ENCODE assay signal across 8 mouse cellular contexts in the genomic region with DNA sequence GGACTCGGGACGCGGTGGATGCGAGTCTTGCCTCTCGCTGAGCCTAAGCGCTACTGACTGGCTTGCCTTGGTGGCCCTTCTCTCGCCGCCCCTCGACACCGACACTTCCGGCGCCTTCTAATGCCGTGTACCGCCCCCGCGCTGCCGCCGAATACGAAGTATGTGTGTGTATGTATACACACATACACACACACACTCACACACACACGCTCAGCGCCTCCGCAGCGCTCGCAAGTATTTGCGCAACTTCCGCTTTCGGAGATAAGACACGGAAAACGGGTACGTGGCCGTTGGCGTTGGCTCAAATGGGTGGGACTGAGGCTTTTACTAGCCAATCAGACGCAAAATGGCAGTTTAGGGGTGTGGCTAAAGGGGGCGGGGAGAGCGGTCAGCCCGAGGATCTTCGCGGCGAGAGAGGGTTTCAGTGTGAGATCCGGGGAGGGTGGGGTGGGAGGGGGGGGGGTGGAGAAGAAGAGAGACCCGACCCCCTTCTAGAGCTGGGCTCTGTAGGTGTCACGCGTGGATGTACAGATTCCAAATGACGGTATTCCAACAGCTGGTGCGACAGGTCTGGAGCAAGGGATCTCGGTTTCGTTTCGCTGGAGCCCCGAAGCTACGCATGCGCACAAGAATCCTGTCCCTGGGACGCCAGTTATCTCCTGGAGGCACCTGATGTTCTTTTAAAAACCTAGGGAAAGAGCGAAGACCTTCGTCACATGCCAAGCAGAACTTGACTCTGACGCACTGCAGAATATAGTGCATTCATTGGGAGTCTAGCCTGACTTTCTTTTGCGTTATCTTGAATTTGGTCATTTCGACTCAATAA. TPM values are rescaled to one million over a fixed set of nuclear protein-coding genes. Genes with fewer than 3 reads are reported as not detected.
DNase-seq lines count a peak whose midpoint lies in the region; ATAC-seq and TF ChIP-seq lines count a peak whose summit lies in the region.

A gene (minus strand): TSS at position 244 of the 826 bp plus-strand sequence.

- peaks cover 11% of the 10 kb centered on the region for H3K36me3 ChIP-seq in megakaryocyte, embryonic 14.5 days (replicated peaks; ENCODE audit: low read length)

- H3K27me3 ChIP-seq in megakaryocyte, embryonic 14.5 days (replicated peaks) = no peaks in the 10 kb centered on the region

- H3K4me1 ChIP-seq in cortical plate, adult 2 months (ENCODE audit: control insufficient read depth, insufficient read depth, low read length) = peaks cover 6% of the 10 kb centered on the region; the same call in 1 of the 2 replicates
- H3K4me1 ChIP-seq in megakaryocyte, embryonic 14.5 days = peaks cover 71% of the 10 kb centered on the region

- H3K4me3 ChIP-seq in cortical plate, adult 2 months (ENCODE audit: insufficient read depth, low read length) = peak within 1 kb of the TSS; percentile 75
- peak within 1 kb of the TSS; percentile 97 for H3K4me3 ChIP-seq in megakaryocyte, embryonic 14.5 days (replicated peaks)

- peak; percentile 89 for ATAC-seq in activated CD4-positive, CD25-positive, alpha-beta regulatory T cell, adult 4 months

- no peak for TF ChIP-seq CTCF in cortical plate, adult 2 months (IDR thresholded peaks at IDR 0.05; ENCODE audit: extremely low read depth, insufficient read depth, low read length)

- DNase-seq in gastrocnemius, adult 8-10 months (ENCODE audit: low spot score in 2 of 2) = peak; percentile 98 to 99
- DNase-seq in hindlimb bud, embryonic 11.5 days (ENCODE audit: extremely low spot score, low read depth, low spot score) = peak; percentile 88
- DNase-seq in left cerebral cortex, adult 8-10 months (ENCODE audit: low spot score in 2 of 2) = peak; percentile 99
- peak; percentile 99 to 100 for DNase-seq in right cerebral cortex, postnatal 10 days (ENCODE audit: low spot score in 2 of 2)
- peak; percentile 98 for DNase-seq in urinary bladder, postnatal 25 days (ENCODE audit: low spot score)

- H3K9me3 ChIP-seq in megakaryocyte, embryonic 14.5 days = no peaks in the 10 kb centered on the region

- TF ChIP-seq POLR2A in cortical plate, adult 2 months (IDR thresholded peaks at IDR 0.05; ENCODE audit: extremely low read depth, insufficient read depth, low read length) = peak; percentile 82

- peak within 1 kb of the TSS; percentile 69 for H3K27ac ChIP-seq in cortical plate, adult 2 months (ENCODE audit: insufficient read depth, low read length)

RNA-seq across cellular contexts. Expression of the gene that starts here (rescaled TPM):
- 10 to 100 TPM; 23.5 to 32.3 TPM for polyA plus RNA-seq in activated CD4-positive, CD25-positive, alpha-beta regulatory T cell, adult 4 months (2017; shearing (Covaris generic))
- polyA plus RNA-seq in cortical plate, adult 2 months (2012; rRNA removed) = 6.8 and 7.2 TPM in 2 replicates
- 1 to 10 TPM; 3.6 to 4.8 (median 4.3) TPM for total RNA-seq in gastrocnemius, adult 8-10 months (2022)
- 10 to 100 TPM; 14.0 to 16.1 (median 15.1) TPM for total RNA-seq in left cerebral cortex, adult 8-10 months (2022)
- polyA plus RNA-seq in megakaryocyte, embryonic 14.5 days (2012; ENCODE audit: insufficient read depth, low replicate concordance) = 3.1 and 5.2 TPM in 2 replicates

Comparison
In these comparisons a context has a peak if more than half of its experiments do, and no peak if none do; other contexts are left out.
1. Peak in every context shown above with its lines: DNase-seq, ATAC-seq, H3K4me3 ChIP-seq and H3K27ac ChIP-seq.